Mouse (Mus musculus) macrophage (primary cell): ENCODE results near the gene Arl3. TPM values are rescaled to one million over a fixed set of nuclear protein-coding genes. Genes with fewer than 3 reads are reported as not detected.

ENCODE experiments used
- H3K27ac ChIP-seq: fragments of 350-480 bp; formaldehyde crosslinking; 2 replicates; pipeline ENCODE4 v1.9.0; 2021
- H3K36me3 ChIP-seq: fragments of 350-480 bp; formaldehyde crosslinking; 2 replicates; pipeline ENCODE4 v1.9.0; 2021; ENCODE audit errors: inconsistent target
- H3K4me3 ChIP-seq: fragments of 350-480 bp; formaldehyde crosslinking; 2 replicates; pipeline ENCODE4 v1.9.0; 2021; ENCODE audit errors: inconsistent target
- H3K79me2 ChIP-seq: fragments of 350-480 bp; formaldehyde crosslinking; 2 replicates; pipeline ENCODE4 v1.9.0; 2021; ENCODE audit errors: inconsistent target
- WGBS: methylation state at CpG from one replicate; pipeline ENCODE4 v1.1.7; 2026; ENCODE audit warnings: inconsistent platforms; ENCODE audit not compliant: missing documents; 5-methylcytosine and 5-hydroxymethylcytosine counted together
- polyA plus RNA-seq: library from polyadenylated mRNA; stranded (reverse); fragments of 250-400 nt; gene quantifications from 3 replicates; pipeline ENCODE4 v1.2.4, GENCODE M21; 2018; ENCODE audit warnings: inconsistent platforms

The Arl3 gene
- polyA plus RNA-seq, 1 experiment from 2014 or later: 78.5 TPM

DNA sequence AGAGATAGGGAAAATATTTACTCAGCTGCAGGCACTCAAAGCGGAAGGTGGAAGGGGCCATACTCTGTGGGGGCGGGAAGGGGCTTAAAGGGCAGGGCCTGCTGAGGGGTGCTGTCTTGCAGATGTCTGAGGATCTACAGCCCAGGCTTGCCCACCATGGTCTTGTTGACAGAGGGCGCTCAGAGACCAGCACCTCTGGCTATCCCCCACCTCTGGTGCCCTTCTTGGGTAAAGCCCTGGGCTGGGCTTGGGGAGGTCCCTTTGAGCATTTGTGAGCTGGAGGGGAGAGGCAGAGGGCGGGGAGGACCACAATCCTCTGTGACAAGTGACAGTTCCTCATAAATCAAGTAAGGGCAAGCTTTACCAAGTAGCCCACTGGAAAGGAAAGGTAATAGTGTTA is 39.9 kb downstream of the Arl3 start:
- H3K79me2 ChIP-seq: no peaks in the 10 kb centered on the region
- 87% methylated on average over 4 of the region's 4 CpGs for WGBS
- no peaks in the 10 kb centered on the region for H3K36me3 ChIP-seq
- H3K27ac ChIP-seq: no peak overlapping the region
- no peak overlapping the region for H3K4me3 ChIP-seq

DNA sequence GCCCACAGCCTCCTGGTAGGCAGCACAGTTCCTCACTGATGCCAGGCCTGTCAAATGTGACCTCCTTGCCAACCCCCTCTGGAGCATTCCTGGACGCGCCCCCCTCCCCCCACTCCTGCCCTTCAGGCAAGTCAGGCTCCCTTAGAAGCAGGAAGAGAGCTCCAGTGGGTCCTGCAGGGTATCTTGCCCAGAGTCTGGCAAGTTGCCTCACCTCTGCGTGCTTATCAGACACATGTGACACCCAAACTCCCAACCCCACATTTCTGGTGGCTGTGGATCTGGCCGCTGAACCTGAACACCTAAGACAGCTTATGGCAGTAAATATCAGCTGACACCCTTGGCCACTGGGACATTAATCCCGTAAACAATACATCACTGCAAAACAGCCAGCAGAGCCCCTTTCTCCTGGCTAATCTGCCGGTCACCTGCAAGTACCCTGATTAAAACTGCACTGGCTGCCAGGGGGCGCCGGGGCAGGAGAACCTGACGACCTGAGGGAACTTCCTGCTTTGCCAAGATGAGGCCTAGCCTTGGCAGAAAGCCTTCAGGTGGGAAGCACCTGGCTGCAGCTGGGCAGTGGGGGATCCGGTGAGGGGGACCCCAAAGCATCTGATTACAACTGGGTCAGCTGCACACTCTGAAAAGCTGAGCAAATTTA is 40.8 kb downstream of the Arl3 start:
- Histone ChIP-seq H3K4me3 (no peak overlapping the region), H3K36me3 (no peaks in the 10 kb centered on the region), H3K27ac (no peak overlapping the region), H3K79me2 (no peaks in the 10 kb centered on the region)
- WGBS: 41% methylated on average over 8 of the region's 10 CpGs

DNA sequence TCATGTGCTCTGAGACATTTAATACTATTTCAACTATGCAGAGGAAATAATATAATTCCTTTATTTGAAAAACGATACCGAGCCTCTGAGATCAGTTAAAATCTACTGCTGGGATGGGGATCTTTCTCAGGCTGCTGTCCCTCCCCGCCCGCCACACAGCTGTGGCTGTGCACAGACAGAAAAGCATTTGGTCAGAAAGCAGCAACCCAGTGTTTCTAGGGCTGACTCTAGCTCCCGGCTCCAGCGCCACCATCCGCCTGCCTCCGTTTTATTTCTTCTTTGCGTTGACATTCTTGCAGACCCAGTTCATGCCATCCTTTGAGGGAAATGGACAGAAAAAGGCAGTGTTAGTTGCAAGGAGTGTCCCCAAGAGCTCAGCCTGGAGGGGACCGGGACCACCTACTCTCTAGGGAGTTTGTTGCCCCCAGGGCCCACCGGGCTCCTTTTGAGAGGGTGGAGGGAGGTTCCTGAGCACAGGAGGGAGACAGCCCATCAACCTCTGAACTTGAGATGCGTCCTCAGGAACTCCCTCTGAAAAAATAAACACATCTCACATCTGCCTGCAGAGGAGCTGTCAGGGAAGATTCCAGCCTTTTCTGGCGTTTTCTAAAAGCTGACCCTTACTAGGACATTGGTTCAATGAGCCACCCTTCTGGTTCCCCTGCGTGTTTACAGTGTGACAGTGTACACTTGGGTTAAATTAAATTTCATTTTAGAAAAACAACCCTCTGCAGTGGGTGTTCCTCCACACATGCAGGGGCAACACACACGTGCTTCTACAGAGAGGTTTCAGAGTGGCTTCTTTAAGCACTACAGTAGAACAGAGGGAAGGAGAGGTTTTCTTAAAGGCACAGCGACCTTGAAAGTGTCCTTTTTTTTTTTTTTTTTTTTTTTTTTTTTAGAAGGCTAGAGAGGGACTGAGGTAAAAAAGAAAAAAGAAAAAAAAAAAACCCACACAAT is 41.6 kb downstream of the Arl3 start:
- whole genome bisulfite sequencing: 80% methylated on average over 15 of the region's 16 CpGs
- Histone ChIP-seq H3K79me2 (no peaks in the 10 kb centered on the region), H3K27ac (no peak overlapping the region), H3K4me3 (no peak overlapping the region), H3K36me3 (no peaks in the 10 kb centered on the region)

DNA sequence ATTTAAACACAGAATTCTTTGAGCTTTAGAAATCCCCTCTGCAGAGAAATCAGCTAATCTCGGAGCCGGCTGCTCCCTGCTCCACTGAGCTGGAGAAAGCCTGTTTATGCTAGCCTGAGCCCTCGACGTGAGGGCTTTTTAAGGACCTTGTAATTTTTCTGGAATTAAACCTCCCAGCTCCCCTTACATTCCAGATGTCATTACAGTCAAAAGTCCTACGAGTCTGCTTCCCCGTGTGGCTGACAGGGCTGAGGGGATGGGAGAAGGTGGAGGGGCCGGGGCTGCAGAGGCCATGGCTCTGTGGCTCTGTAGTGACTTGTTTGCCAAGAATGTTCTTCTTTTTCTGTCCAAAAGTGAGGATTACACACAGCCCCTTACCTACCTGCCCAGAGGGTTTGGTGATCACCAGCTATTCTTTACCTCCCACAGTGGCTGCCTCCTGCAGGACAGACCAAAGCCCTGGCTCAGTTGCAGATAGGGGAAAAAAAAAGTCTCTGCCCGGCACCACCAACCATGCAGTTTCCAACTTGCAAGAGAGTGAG is 42.5 kb downstream of the Arl3 start:
- H3K36me3 ChIP-seq: no peaks in the 10 kb centered on the region
- H3K27ac ChIP-seq: no peak overlapping the region
- no peaks in the 10 kb centered on the region for H3K79me2 ChIP-seq
- 93% methylated on average over 8 of the region's 8 CpGs for WGBS
- no peak overlapping the region for H3K4me3 ChIP-seq

DNA sequence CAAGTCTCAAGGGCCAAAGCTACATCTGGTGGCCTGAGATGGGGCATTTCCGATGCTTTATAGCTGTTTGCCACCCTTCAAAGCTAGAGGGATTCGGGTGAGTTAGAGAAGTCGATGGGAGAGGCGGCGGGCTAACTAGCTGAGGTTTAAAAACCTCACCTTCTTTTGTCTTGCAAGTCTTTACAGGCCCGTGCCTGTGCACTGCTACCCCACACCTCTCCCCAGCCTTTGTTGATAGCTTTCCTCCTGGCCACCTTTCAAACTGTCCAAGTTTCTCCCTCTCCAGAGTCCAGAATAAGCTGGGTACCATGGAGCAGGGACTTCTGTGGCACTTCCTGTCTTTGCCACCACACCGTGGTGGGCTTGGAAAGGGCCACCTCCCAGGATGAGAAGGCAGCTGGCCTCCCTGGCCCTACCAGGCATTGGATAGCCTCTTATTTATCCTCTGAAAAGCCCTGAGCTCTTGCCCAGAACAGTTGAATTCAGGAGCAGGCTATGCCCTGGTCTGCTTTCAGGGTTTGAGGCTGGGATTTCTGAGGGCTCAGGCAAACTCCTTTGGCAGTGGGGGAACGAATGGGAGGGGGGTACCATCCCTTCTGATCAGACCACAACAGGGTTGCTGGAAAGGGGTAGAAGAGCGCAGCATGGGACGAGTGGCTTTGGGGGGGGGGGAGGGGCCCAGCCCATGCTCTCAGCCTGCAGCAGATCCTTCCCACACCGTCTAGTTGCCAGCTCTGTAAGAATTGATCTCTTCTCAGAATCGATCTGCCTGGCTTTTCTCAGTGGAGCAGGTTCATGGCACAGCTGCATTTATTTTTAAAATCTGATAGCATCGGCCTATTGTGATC is 43.2 kb downstream of the Arl3 start:
- H3K79me2 ChIP-seq: no peaks in the 10 kb centered on the region
- 81% methylated on average over 12 of the region's 13 CpGs for WGBS
- peak overlapping the region; percentile 82 for H3K27ac ChIP-seq
- no peaks in the 10 kb centered on the region for H3K36me3 ChIP-seq
- no peak overlapping the region for H3K4me3 ChIP-seq

DNA sequence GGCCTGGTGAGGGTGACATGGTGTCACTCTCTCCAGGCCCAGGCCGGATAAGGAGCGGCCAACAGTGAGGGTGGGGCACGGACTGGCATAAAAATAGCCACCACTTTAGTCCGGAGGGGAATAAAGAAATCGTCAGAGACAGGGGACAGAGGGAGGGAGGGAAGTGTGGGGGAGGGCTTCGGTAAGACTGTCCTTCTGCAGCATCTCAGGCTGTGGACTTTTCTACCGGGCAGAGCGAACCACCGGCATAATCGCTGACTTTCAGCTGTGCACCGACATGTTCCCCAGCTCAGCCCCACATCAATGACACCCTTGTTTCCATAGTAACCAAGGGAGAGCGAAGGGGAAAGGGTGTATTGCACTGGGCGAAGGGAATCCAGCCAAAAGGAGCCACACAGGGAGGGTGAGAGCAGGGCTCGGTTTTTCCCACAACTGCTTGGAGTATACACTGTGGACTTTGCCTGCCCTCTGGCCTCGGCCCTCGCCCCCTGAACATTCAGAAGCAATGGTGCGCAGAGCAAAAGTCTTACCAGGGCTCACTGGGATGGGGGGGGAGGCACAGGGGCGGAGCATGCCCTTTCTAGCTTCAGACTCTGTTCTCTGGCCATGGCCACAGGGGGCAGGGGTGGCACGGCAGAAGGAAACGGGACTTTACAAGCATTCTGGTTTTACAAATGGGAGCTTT is 44.3 kb downstream of the Arl3 start:
- H3K4me3 ChIP-seq: peak overlapping the region; percentile 23
- peak overlapping the region; percentile 82 for H3K27ac ChIP-seq

DNA sequence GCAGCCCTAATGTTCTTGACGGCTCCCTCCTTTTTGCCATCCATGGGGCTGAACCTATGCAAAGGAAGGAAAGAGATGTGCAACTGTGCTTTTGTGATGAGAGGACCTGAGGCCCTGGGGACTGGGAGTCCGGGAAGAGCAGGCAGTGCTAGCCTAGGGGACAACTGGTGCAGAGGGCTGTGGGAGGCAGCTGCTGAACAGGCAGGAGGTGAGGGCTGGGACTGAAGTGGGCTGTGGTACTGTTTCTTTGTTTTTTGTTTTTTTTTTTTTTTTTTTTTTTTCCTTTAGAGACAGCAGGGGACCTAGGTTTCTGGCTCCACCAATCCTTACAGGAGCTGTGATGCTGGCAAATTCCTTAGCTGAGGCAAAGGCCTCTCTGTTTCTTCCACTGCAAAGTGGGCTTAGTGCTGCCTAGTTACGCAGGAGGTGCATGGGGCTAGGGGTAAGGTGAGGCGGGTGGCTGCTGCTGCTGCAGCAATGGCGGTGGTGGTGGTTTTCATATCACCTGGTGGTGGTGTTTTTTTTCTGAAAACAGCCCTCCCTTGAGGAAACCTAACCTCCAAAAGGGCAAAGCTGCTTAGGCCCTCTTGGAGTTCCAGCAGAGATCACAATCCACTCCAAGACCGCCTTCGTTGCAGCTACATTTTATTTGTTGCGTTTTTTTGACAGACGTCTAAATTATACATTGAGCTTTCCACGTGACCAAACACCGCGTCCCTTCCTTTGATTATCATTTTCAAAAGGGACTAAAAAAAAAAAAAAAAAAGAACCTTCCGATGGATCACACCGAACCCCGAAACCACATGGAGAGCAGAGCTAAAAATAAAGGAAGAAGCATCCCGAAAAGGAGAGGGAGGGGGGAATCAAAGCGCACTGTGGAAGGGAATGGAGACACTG is 45.1 kb downstream of the Arl3 start:
- Histone ChIP-seq H3K79me2 (no peaks in the 10 kb centered on the region), H3K4me3 (peak overlapping the region; percentile 23; the same call in 1 of the 2 replicates), H3K27ac (peak overlapping the region; percentile 82), H3K36me3 (no peaks in the 10 kb centered on the region)
- WGBS: 63% methylated on average over 16 of the region's 17 CpGs

More for the DNA sequence above, 44.3 kb downstream of the Arl3 start:
- Histone ChIP-seq H3K36me3 (no peaks in the 10 kb centered on the region), H3K79me2 (no peaks in the 10 kb centered on the region)
- 7% methylated on average over 20 of the region's 20 CpGs for WGBS

DNA sequence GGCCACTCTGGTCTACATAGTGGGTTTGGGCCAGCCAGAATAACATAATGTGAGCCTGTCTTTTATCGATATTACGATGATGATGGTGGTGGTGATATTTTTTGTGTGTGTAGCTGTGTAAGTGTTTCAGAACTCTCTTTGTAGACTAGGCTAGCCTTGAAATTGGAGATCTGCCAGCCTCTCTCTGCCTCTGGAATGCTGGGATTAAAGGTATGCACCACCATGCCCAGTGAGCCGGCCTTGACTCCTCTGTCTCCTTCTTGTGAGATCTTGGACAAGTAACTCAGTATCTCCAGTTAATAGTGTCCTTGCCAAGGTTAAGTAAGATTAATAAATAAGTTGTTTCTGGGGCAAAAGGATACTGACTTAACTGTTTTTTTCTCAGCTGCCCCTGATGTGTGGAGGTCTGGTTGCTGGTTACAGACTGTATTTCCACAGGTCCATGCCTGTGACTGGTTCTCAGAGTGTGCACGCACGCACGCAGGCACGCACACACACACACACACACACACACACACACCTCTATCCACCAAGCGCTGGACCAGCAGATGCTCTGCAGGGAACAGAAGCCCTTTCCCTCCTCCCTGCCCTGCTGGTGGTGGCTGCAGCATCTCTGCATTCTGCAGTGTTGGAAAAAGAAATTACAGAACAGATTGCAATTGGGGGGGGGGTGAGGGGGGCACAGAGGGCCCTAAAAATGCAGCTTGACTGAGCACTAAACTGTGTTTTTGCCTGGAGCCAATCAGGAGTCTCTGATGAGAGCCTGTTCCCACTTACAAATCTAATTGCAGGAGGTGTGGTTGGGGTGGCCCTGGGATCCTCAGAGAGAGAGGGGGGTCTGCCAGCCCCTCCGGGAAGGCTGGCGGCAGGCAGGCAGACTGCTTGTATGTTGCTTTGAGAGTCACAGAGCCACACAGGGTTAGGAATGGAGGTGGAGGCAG is 47.0 kb downstream of the Arl3 start:
- WGBS: 96% methylated on average over 10 of the region's 10 CpGs
- Histone ChIP-seq H3K4me3 (no peak overlapping the region), H3K36me3 (no peaks in the 10 kb centered on the region), H3K27ac (peak overlapping the region; percentile 98), H3K79me2 (no peaks in the 10 kb centered on the region)

DNA sequence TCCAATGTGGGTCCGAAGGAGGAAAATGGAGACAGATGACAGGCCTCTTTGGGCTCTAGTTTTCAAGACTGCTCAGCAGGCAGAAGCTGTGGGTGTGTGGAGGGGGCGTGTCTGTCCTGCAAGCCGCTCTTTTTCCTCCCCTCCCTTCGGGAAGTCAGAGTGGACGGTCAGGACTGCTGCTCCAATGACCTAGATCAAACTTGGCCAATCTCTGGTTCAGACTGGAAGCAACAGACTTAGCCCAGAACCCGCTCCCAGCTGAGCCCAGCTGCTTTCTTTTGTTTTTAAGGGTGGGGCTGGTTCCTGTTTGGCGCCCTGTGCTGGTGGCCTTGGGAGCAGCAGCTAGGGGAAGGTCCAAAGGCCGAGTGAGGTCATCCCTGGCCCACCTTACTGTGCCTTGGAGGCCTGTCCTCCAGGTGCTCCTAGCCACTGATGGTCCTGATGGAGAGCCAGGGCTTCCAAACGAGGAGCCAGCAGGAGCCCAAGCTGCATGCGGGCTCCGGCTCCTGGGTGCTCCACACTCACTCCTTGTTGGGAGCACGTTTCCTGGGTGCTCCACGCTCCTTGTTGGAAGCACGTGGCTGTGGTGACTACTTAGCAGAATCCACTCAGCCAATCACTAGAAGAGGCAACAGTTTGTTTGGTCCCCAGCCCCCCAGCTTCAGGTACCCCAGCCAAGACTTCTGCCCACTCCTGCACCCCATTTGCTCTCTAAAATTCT is 48.2 kb downstream of the Arl3 start:
- peak overlapping the region; percentile 98 for H3K27ac ChIP-seq
- 35% methylated on average over 13 of the region's 14 CpGs for WGBS
- H3K79me2 ChIP-seq: no peaks in the 10 kb centered on the region
- no peak overlapping the region for H3K4me3 ChIP-seq
- no peaks in the 10 kb centered on the region for H3K36me3 ChIP-seq

DNA sequence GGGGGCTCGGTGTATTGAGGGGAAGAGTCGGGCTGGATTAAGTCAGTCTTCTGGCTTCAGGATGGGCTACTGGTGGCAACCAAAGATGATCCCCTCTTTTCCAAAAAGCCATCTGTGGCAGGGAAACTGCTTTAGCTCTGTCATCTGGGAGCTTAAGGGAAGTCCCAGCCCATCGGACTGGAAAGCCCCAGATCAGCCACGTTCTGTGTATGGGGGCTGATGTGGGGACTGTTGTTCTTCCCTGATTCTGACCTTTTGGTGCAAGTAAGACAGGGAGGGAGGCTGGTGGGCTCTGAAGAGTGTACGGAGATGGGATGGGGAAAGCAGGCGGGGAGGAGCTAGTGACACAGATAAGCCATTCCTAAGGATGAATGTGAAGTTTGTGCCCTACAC is 48.9 kb downstream of the Arl3 start:
- Histone ChIP-seq H3K4me3 (no peak overlapping the region), H3K27ac (peak overlapping the region; percentile 98), H3K79me2 (no peaks in the 10 kb centered on the region), H3K36me3 (no peaks in the 10 kb centered on the region)
- 52% methylated on average over 6 of the region's 6 CpGs for WGBS

DNA sequence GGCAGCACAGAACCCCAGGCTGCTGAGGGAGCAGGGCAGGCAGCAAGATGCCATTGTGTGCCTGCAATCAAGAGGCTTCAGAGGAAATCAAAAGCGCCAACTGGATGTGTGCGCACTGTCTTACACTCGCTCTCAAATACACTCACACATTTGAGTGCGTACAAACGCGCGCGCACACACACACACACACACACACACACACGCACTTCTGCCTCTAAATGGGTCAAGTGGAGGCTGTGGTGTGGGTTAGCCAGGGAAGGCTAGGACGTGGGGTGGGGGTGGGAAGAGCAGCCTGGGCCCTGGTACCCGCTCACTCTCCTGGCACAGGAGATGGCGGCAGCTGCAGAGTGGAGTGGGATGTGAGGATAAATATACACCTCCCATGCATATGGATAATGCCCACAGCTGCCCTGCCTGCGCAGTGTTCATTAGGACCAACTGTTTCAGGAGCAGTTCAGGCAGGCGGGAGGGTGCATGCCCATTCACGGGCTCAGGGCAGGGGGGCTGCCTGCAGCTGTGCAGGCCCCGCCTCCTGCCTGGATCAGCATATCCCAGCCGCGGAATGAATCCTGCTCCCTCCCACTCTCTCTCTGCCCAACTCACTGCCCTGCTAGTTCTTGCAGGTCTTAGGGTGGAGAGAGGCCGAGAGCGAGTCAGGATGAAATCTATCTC is 49.4 kb downstream of the Arl3 start:
- H3K36me3 ChIP-seq: no peaks in the 10 kb centered on the region
- no peaks in the 10 kb centered on the region for H3K79me2 ChIP-seq
- peak overlapping the region; percentile 98 for H3K27ac ChIP-seq
- WGBS: 36% methylated on average over 15 of the region's 20 CpGs
- H3K4me3 ChIP-seq: no peak overlapping the region
